Mouse (Mus musculus): ENCODE results near the gene Hist1h2ag.
"Not testable (repeated sequence)": the region's sequence is repeated elsewhere in the genome, so short reads cannot be mapped to it uniquely, and the experiment has no call there.

Gene Hist1h2ag

DNA sequence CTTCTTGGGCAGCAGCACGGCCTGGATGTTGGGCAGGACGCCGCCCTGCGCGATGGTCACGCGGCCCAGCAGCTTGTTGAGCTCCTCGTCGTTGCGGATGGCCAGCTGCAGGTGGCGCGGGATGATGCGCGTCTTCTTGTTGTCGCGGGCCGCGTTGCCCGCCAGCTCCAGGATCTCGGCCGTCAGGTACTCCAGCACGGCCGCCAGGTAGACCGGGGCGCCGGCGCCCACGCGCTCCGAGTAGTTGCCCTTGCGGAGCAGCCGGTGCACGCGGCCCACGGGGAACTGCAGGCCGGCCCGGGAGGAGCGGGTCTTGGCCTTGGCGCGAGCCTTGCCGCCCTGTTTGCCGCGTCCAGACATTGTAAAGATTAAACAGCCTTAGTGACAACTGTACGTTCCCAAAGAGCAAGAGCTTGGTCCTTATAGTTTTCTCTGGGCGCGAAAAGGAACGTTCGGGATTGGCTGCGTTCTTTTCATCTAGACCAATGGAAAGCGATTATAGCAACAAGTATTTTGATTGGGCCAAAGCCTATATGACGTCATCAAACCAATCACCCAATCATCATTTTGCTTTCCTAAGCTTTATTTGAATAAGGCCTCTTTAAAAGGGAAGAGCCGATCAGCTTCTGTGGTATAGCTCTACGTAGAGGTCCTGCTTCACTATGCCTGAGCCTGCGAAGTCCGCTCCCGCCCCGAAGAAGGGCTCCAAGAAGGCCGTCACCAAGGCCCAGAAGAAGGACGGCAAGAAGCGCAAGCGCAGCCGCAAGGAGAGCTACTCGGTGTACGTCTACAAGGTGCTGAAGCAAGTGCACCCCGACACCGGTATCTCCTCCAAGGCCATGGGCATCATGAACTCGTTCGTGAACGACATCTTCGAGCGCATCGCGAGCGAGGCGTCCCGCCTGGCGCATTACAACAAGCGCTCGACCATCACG lies at the start of gene Hist1h2ag, which contains the start of gene Hist1h2bj:
Gene Hist1h2ag (minus strand): TSS at position 377 of the 935 bp plus-strand sequence.
Gene Hist1h2bj (plus strand): TSS at position 647 of the 935 bp plus-strand sequence.
- DNase-seq, result peak; percentile 99

DNA sequence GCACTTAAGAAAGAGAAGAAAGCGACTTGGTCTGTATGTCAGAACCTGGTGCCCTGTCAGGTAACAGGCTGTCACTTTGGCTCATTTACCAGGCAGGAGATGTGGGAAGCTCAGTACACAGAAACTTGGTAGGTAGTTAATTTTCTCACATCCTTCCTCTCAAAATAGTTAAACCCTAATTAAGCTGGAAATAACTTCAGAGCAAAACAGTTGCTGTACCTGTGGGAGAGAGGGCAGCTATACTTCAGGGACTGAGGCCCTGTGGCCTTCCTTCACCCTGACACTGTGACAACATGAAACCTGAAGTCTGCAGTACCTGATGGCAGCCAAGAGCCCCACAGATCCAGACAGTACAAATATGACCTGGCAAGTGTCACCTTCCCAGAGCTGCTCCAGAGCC lies 41.4 kb upstream of the Hist1h2ag start, which contains the start of gene Vmn1r188:
Gene Vmn1r188 (plus strand): TSS at position 301 of the 400 bp plus-strand sequence.
- not testable (repeated sequence) for DNase-seq

DNA sequence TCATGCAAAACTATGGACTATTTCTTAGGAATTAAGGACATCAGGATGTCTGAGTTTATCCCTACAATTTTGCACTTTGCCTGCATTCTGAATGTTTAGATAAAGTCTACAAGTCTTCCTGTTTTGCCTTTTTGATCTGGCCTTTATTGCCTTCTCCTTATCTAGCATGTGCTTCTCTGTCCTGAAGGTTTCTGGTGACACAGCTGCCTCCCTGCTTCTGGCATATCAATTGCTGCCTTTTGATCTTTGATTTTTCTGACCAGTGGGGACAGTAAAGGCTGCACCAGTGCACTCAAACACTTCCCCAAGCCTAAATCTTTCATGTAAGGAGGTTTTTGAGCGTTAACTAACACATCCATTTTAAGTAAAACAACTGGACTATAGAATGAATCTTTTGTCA lies 20.7 kb upstream of the Hist1h2ag start:
- DNase-seq, result no peak

DNA sequence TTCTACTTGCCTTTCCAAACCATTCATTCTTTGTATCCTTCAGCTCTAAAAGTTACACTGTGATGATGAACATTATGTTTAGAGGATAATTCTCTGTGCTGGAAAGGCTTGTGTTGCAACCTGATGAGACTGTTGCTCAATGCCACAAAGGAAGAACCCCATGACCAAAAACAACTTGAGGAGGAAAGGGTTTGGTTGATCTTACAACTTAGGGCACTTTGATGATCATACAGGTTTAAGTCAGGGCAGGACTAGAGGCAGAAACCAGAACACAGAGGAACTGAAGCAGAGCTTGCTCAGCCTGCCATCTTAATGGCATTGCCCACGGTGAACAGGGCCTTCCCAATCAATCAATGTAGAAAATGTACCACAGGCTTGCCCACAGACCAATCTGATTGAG lies 18.7 kb upstream of the Hist1h2ag start:
- DNase-seq, result no peak

DNA sequence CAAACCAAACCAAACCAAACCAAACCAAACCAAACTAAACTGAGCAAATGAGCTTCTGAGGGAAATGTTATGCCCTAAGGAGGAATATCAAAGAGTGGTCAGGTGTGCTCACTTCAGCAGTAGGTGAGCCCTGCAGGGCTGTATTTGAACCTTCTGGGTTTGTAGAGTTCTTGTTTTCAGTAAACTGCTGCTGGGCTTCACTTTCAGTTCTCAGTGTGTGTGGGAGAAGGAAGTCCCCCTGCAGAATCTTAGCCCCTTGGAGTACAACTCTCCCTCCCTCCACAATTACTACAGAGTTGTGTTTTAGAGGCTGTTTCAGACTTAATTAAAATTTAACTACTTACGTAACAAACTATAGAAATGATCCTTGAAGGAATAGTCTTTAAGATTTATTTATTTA lies 11.0 kb upstream of the Hist1h2ag start:
- DNase-seq, result no peak

DNA sequence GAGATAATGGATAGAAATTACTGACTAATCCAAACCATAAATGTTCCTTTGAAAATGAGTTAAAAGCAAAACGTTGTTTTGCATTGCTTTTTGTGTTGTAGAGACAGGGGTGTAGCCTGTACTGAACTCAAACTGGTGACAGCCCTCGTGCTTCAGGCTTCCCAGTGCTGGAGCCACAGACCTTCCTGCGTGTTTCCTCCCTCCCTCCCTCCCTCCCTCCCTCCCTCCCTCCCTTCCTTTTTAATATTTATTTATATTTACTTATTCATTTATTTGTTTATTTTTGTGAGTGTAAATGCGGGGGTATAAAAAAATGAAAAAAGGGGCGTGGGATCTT lies 8.7 kb upstream of the Hist1h2ag start:
- DNase-seq, result no peak

DNA sequence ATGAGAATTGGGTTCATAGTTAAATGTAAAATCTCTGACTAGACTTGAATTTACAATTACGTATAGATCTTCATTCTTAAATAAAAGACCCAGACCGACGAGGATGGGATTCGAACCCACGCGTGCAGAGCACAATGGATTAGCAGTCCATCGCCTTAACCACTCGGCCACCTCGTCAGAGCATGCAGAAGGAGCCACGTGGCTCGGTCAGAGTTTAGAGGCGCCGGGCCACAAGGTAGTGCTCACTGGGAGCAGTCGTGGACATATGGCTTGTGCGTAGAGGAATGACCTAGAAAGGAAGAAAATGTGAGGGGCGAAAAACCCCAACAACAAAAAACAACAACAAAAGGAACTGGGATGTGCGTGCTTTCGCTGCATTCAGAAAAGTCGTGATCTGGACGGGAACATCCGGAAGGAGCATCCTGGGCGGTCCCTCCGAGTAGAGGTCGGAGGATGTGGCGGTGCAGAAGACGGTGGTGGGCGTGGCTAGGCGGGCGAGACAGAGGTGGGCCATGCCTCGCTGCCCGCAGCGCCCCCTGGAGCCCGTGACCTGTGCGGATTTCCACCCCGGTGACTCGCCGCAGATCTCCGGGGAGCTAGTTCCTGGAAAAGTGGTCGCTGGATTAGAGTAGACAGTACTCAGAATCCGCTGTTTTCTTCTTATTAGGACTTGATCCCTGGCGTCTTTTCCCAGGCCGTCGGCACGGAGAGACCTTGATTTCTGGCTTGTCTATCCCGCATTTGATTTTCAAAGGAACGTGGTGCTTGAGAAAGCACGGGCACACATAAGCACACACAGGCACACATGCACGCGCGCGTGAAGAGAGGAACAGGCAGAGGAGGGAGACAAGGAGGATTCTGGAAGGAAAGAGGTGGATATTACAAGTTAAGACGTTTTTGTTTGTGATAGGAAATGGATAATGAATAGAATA lies 8.1 kb upstream of the Hist1h2ag start:
- DNase-seq, result peak; percentile 73

DNA sequence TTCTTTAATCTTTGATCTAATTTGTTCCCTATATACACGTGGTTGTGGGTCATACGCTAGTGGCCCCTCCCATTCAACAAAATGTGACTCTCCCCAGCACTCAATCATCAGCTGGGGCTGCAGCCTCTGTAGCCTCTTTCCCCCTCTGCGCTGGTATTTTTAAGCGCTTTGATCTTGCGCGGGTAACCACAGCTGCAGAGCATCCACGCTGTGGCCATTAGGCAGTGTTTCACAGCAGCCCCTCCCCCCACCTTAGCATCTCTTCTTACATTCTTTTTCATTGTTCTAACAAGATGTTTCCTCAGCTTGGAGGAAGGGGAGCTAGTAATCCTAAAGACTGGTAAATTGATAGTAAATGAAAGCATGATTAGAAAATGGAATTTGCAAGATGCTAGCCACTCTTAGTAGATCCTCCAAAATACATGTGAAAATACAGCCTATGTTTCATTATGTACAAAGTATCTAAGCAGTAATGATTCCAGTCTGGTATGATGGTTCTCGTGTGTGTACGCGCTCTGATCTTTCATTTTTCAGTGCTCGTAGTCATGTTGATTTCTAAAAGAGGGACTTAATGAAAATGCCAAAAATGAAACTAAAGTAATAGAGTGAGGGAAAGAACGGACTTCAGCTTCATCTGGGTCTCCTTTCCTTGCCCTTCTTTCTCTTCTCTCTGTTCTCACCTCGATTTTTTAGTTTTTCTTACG lies 7.1 kb upstream of the Hist1h2ag start:
- peak; percentile 23 for DNase-seq

DNA sequence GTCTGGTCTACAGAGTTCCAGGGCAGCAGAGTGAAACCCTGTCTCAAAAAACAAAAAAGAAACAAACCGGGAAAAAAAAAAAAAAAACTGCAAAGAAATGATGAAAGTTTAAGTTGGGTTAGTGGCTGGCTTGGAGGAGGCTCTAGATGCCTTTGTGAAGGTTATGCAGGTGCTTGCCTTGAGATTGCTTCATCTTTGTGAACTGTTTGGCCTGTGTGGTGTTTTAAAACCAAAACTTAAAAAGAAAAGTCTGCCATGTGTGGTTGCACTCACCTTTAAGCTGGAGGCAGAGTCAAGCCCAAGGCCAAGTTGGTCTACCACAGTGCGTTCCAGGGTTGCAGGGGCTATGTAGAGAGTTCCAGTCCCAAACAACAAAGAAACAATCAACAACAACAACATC lies 6.3 kb upstream of the Hist1h2ag start:
- peak; percentile 1 for DNase-seq

DNA sequence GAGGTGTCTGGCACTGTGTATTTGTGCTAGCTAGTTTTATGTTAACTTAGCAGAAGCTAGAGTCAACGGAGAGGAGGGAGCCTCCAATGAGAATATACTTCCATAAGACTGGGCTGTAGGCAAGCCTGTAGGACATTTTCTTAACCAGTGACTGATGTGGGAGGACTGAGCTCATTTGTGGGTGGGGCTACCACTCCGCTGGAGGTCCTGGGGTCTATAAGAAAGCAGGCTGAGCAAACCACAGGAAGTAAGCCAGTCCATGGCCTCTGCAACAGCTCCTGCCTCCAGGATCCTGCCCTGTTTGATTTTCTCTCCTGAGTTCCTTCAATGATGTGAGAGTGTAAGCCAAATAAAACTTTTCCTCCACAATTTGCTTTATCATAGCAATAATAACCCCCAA lies 2.6 kb upstream of the Hist1h2ag start:
- peak; percentile 10 for DNase-seq

DNA sequence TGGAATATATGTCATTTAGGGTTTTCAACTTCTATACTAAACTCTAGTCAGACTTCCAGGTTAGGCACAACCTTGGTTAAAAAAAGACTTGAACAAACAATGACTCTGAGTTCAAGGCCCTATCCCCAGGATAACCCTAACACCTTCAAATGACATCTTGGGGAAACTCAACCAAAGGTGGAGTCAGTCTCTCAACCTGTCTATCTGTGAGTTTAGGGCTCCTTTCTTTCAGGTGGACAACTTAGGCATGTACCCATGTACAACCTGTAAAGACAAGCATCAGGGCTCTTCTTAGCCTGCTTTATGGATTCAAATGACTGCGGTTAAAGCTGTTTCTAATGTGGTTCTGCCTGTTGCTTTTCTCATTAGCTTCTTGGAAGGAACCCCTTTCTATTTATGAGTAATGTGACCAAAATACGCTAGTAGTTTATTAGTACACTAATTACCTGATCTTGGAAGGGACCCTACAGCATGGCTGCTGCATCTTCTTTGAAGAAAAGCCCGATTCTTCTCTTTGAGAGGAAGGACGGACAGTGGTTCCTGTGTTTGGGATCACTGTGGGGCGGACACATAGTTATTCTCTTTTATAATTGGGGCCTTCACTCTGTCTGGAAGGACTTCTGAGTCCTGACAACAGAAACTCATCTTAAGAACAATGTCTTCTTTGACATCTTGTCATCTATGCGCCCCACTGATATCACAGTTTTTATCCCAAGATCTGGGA lies 1.9 kb upstream of the Hist1h2ag start:
- DNase-seq, result peak; percentile 40

DNA sequence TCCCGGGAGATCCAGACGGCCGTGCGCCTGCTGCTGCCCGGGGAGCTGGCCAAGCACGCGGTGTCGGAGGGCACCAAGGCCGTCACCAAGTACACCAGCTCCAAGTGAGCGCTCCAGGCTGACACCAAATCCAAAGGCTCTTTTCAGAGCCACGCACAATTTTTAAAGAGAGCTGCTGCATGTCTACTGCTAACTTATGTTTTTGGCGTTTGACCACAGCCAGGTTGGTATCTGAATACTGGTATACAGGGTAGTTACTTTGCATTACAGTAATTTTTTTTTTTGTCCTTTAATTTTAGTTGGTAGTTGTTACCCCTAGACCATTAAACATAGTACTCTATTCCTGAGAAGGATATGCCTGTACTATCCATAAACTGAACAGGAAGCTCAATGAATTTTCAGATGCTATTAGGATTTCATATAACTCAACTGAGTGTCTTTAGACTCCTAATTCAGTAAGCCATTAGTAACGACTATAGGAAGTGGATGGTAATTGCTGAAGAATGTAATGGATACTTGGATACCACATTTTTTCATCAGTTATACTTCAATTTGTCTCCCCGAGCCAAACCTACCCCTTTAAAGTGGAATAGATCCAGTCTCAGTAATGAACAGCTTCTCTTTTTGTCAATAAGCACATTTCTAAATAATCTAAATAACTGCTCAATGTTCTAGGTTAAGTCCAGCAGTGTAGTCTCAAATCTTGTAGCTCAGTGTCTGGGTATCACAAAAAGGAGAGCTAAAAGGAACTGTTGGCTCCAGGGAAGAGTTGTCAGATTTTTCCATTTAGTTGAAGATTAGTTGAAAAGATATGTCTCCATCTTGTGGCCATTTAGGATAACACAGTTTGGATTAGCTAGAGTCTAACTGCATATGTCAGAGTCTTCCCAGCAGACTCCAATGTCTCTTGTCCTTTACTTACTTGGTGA lies 1.0 kb upstream of the Hist1h2ag start:
- peak; percentile 76 for DNase-seq

DNA sequence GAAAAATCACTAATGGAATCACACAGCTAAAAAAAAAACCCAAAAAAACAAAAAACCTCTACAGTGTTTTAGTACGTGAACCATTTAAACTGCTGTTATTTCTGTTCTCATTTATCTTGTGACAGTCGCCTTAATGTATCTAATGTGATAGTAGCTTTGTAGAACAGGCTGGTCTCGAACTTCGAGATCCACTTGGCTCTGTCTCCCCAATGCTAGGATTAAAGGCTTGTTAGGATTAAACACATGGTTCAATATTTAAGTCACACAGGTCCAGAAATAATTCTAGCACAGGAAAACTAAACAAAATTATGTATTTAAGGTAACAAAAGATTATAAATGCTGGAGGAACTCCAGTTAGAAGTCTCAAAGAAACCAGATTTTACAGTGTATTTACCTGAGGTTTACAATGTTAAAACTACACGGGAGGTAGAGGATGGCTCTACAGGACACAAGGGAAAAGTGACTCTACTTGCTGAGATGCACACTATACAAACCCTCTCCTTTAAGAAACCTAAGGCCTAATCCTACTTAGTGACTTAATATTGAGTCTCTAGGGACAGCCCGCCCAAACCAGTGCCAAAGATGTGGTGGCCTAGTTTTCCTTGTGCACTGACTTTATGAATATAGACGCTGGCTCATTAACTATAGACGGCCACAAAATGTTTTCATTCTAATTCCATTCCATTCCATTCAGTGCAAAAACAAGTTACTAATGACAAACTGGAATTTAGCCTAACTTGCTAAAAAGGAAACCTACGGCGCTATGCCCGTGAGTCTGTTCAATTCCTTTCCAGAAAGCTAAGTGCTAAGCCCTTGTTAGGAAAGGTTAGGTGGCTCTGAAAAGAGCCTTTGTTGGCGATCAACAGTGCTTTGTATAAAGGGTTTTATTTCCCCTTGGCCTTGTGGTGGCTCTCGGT lies 835 bp downstream of the Hist1h2ag start:
- peak; percentile 56 for DNase-seq

DNA sequence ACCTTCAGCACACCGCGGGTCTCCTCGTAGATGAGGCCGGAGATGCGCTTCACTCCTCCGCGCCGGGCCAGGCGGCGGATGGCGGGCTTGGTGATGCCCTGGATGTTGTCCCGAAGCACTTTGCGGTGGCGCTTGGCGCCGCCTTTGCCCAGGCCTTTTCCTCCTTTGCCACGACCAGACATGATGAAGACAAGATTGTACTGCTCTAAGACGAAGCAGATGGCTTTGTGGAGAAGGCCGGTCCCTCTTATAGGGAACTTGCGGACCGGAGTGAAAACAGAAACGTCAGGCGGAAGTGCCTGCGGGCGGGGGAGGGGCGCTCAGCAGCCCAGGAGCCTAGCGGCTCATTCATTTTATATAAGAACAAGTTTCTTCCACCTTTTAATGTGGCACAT lies 1.6 kb downstream of the Hist1h2ag start, which contains the start of gene Hist1h4i:
Gene Hist1h4i (minus strand): TSS at position 221 of the 395 bp plus-strand sequence.
- peak; percentile 98 for DNase-seq

DNA sequence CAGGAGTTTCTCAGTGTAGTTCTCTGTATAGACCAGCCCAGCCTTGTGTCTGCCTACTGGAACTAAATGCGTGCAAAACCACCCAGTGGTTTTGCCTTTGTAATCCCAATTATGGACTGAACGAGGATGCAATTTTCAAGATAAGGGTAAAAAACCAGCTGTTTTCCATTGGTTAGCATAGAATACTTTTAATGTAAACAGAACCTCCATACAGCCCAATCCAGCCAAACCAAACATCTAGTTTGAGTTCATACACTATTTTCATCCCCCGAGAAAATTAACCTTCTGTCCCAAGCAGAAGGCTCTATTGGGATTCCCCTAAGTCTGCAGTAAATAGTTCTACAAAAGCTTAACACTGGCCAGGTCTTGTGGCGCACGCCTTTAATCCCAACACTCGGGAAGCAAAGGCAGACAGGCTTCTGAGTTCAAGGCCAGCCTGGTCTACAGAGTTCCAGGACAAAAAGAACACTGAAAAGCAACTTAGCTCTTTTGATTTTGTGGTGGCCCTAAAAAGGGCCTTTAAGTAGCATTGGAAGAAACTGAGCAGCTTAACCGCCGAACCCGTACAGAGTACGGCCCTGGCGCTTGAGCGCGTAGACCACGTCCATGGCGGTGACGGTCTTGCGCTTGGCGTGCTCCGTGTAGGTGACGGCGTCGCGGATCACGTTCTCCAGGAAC lies 2.1 kb downstream of the Hist1h2ag start:
- DNase-seq, result no peak

DNA sequence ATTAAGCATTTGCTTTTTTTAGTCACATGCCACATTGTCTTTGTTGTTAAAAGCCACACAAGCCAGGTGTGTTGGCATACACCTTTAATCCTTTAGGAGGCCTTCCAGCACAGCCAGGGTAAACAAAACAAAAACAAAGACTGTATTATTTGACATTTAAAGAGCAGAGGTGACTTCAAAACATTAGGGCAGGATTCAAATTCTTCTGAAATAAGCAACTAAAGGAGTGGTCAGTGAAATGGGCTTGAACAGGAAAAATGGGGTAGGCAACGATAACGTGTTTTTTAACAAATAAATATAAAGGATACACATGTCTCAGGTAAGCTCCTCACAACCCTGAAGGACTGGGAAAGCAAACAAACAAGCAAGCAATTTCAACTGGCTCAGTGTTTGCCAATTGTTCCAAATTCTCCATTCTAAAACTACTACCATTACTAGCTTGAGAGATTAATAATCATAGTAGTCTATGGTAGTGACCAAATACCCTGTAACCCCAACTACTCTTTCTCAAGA lies 2.7 kb downstream of the Hist1h2ag start:
- DNase-seq, result no peak

DNA sequence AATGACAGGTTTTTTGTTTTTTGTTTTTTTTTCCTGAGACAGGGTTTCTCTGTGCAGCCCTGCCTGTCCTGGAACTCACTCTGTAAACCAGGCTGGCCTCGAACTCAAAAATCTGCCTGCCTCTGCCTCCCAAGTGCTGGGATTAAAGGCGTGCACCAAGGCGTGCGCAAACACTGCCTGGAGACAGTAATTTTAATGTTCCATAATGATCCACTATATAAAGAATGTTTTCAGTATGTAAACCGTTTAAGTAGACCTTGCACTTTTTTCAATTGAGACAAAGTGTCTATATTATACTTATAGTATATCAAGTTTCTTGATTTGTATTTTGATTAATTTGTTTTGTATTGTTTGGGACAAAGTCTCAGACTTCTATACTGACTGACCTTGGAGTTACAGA lies 3.4 kb downstream of the Hist1h2ag start:
- DNase-seq, result no peak

DNA sequence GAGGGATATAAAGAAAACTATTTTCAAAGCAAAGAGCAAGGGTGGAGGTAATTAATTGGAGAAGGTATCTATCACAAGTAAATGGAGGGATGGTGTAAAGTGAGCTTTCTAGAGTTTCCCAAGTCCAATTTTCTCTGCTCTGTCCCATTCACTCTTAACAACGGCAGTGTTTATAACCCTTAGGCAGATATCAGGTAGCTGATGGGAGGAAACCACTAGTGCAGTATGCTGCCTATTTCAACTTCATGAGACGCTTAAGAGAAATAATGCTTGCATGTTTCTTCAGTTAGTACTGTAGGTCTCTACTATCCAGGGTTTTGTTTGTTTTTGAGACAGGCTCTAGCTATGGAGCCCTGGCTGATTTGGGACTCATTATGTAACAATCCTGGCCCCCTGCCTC lies 5.3 kb downstream of the Hist1h2ag start:
- peak; percentile 10 for DNase-seq

DNA sequence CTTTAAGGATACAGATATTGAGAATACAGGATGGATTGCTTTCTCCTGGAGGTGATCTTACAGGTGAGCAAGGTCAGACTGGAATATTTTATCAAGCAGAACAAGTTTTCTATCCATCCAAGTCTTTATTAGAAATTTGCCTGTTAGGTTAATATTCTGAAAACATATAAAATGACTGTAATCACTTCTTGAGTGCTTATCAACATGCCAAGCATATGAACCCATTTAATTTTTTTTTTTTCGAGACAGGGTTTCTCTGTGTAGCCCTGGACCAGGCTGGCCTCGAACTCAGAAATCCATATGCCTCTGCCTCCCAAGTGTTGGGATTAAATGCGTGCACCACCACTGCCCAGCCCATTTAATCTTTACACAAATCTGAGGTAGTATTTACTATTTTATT lies 5.8 kb downstream of the Hist1h2ag start:
- DNase-seq, result no peak
